ENCODE assay signal across 20 mouse cellular contexts in genomic region chr4:131126901-131127300, GRCm38 (mm10).
DNase-seq lines count a peak whose midpoint lies in the region; TF ChIP-seq lines count a peak whose summit lies in the region.
"Had no signal": no experiment of that assay in that cellular context is flagged by ENCODE, and none has a peak within 500 bp of the region (broad histone marks: within the 10 kb centered on the region; RNA-seq: fewer than 3 reads in every experiment).

No protein-coding gene starts in this region.

- H3K4me3 ChIP-seq in E14TG2a.4 (replicated peaks; ENCODE audit: low read length) = 0 out of 2 replicates have a peak overlapping the region, but pooled peaks have one; percentile 1
- H3K4me3 ChIP-seq: embryonic facial prominence, embryonic 13.5 days; embryonic facial prominence, embryonic 15.5 days; erythroblast, embryonic 14.5 days; forebrain, embryonic 13.5 days; forebrain, embryonic 15.5 days had no signal

- H3K27me3 ChIP-seq in E14TG2a.4 (ENCODE audit: insufficient read depth, low read length) = peaks cover 8% of the 10 kb centered on the region; the same call in 1 of the 2 replicates
- H3K27me3 ChIP-seq: embryonic facial prominence, embryonic 15.5 days; forebrain, embryonic 13.5 days; forebrain, embryonic 15.5 days had no signal

- no peaks in the 10 kb centered on the region for H3K9me3 ChIP-seq in E14TG2a.4 (ENCODE audit: low read length)
- H3K9me3 ChIP-seq: embryonic facial prominence, embryonic 13.5 days; embryonic facial prominence, embryonic 15.5 days; forebrain, embryonic 13.5 days; forebrain, embryonic 15.5 days had no signal

- DNase-seq in ES-CJ7 (ENCODE audit: low read depth, low spot score) = peak; percentile 65
- DNase-seq in ZHBTc4 (ENCODE audit: low read depth, low spot score) = peak; percentile 82
- no peak for DNase-seq in right cerebral cortex, postnatal 14 days
- no peak for DNase-seq in thymus, postnatal 0 days (ENCODE audit: low spot score)
- DNase-seq: adrenal gland, adult 2 months; adrenal gland, postnatal 10 days; adrenal gland, postnatal 25 days; cerebellum, adult 11 months; cerebellum, adult 18-20 months; cerebellum, adult 8-10 months; cerebellum, adult 9-11 months; cerebellum, postnatal 14 days; cerebellum, postnatal 36 days; embryo, embryonic 11 days had no signal

- no peaks in the 10 kb centered on the region for H3K36me3 ChIP-seq in E14TG2a.4 (ENCODE audit: insufficient read depth, low read length)
- H3K36me3 ChIP-seq: embryonic facial prominence, embryonic 13.5 days; embryonic facial prominence, embryonic 15.5 days; forebrain, embryonic 15.5 days had no signal

- TF ChIP-seq CTCF in E14TG2a.4 (conservative IDR thresholded peaks at IDR 0.05; ENCODE audit: low read length) = no peak

- peaks cover 73% of the 10 kb centered on the region for H3K4me1 ChIP-seq in E14TG2a.4 (replicated peaks; ENCODE audit: low read depth, low read length)
- H3K4me1 ChIP-seq: embryonic facial prominence, embryonic 13.5 days; embryonic facial prominence, embryonic 15.5 days had no signal

Comparison
In these comparisons a context has a peak if more than half of its experiments do, and no peak if none do; other contexts are left out.
1. DNase-seq: peak in ES-CJ7 (single experiment) and ZHBTc4 (single experiment); none in right cerebral cortex, postnatal 14 days (single experiment) and thymus, postnatal 0 days (single experiment).